Mouse (Mus musculus) fat pad, adult 2 months (tissue): ENCODE measurements around the gene Myh9.

ENCODE experiments used
- DNase-seq: peaks from one replicate; pipeline ENCODE4 v3.0.0-alpha.2; 2011; ENCODE audit warnings: low read depth, low spot score; ENCODE audit errors: extremely low read depth

Gene Myh9

GRCm38 (mm10) chr15:77793554-77793953 is 48.4 kb downstream of the Myh9 start:
- no peak for DNase-seq

GRCm38 (mm10) chr15:77793094-77793493 is 48.9 kb downstream of the Myh9 start:
- no peak for DNase-seq

- DNase-seq: no peak
These were observed 49.9 kb downstream of the Myh9 start for GRCm38 (mm10) chr15:77792056-77792455.

- DNase-seq: no peak
These were observed 51.1 kb downstream of the Myh9 start for GRCm38 (mm10) chr15:77790656-77791405.

GRCm38 (mm10) chr15:77789186-77789585 is 52.8 kb downstream of the Myh9 start:
- DNase-seq: no peak

GRCm38 (mm10) chr15:77788356-77788755 is 53.6 kb downstream of the Myh9 start:
- DNase-seq: no peak

- no peak for DNase-seq
These were observed 56.2 kb downstream of the Myh9 start for GRCm38 (mm10) chr15:77785807-77786206.

GRCm38 (mm10) chr15:77784039-77784824 is 57.7 kb downstream of the Myh9 start:
- no peak for DNase-seq

GRCm38 (mm10) chr15:77782449-77783014 is 59.4 kb downstream of the Myh9 start:
- DNase-seq: no peak

- no peak for DNase-seq
These were observed 66.6 kb downstream of the Myh9 start for GRCm38 (mm10) chr15:77775186-77775963.

- no peak for DNase-seq
These were observed 67.7 kb downstream of the Myh9 start for GRCm38 (mm10) chr15:77774303-77774702.

- no peak for DNase-seq
These were observed 68.7 kb downstream of the Myh9 start for GRCm38 (mm10) chr15:77773099-77773915.

- DNase-seq: no peak
These were observed 71.0 kb downstream of the Myh9 start for GRCm38 (mm10) chr15:77770942-77771341.

GRCm38 (mm10) chr15:77770341-77770740 is 71.6 kb downstream of the Myh9 start:
- DNase-seq: no peak

GRCm38 (mm10) chr15:77766981-77767380 is 75.0 kb downstream of the Myh9 start:
- DNase-seq: no peak

- no peak for DNase-seq
These were observed 76.4 kb downstream of the Myh9 start for GRCm38 (mm10) chr15:77765484-77766093.

GRCm38 (mm10) chr15:77764391-77765006 is 77.5 kb downstream of the Myh9 start:
- DNase-seq: no peak

- DNase-seq: no peak
These were observed 78.3 kb downstream of the Myh9 start for GRCm38 (mm10) chr15:77763702-77764101.

- DNase-seq: no peak
These were observed 78.9 kb downstream of the Myh9 start for GRCm38 (mm10) chr15:77763050-77763449.
